Mouse (Mus musculus) G1E-ER4 (cell line): ENCODE measurements around the gene Nvl. TPM values are rescaled to one million over a fixed set of nuclear protein-coding genes. Genes with fewer than 3 reads are reported as not detected.

ENCODE experiments used
- GATA1 ChIP-seq: IDR thresholded peaks from one replicate; pipeline ENCODE4 v1.8.0; 2012; ENCODE audit warnings: low read length, inconsistent platforms
- polyA plus RNA-seq: library from polyadenylated mRNA; stranded (reverse); fragments of >175 nt; gene quantifications from 2 replicates; pipeline ENCODE4 v1.2.3, GENCODE M21; 2012

Gene Nvl
- 2.4 and 3.0 TPM in 2 replicates for polyA plus RNA-seq

DNA sequence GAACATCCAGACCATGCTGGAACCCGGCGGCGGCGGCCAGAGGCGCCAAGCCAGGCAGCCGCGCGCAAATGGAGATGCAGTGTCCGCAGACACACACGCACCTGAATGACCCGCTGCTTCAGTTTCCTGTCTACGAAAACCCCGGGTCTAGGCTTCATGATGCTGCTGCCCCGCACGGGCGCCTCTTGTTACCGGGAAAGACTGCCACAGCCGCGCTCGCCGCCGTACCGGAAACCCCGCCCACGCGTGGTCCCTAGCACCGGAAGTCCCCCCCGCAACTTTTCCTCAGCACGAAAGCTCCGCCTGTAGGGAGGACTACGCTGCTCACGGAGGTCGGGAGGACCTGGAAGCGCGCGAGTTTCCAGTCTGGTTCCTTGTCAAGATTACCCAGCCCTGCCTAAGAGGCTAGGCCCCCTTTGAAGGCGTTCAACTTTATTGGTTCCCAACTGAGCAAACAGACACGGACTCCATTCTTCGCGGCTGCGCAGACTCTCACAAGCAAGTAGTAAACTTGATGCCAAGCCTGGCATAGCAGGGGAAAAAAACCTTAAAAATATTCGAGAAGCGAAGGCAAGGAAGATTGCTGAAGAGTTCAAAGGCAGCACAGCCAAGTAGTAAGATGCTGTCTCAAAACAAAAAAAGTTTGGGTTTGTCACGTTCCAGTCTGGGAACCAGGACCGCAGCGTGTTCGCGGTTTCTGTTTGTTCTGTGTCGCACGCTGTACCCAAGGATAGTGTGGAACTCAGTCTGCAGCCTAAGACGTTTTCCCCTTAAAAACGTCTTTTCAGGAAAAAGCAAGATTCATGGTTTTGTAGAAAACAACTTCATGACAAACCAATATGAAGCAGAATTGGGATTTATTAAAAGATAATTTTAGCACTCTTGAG is at the start of gene Nvl, which contains the start of gene Cnih4:
Gene Nvl, minus strand, starts transcription at position 255 of the 887 bp plus-strand sequence.
Gene Cnih4, plus strand, starts transcription at position 744 of the 887 bp plus-strand sequence.
- TF ChIP-seq GATA1 = no peak

DNA sequence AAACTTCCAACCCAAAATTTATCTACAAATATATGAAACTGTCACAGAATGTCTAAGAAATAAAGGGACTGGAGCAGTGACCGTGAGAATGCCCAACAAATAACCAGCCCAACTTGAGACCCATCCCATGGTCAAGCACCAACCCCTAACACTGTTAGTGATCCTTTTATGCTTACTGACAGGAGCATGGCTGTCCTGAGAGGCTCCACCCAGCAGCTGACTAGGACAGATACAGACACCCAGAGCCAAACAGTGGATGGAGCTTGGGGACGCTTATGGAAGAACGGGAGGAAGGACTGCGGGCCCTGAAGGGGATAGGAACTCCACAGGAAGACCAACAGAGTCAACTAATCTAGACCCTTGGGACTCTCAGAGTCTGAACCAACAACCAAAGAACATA is 44.9 kb upstream of the Nvl start:
- TF ChIP-seq GATA1 = no peak

DNA sequence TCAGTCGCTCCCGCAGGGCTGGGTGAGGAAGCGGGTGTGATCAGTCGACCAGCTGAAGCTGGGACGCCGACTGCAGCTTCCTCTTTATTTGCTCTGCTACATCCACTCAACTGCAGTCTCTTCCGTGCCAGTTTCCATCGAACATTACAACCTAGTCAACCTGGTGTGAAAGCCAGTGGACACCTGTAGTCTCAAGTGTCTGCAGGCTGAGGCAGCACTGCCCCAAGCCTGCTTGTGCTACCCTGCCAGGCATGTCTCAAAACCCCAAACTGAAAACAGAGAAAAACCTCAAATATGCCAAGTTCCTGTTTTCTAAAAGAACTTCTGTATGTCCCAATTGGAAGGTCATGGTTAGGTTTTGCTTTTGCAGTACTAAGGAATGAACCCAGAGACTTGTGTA is 26.2 kb upstream of the Nvl start:
- TF ChIP-seq GATA1 = no peak

DNA sequence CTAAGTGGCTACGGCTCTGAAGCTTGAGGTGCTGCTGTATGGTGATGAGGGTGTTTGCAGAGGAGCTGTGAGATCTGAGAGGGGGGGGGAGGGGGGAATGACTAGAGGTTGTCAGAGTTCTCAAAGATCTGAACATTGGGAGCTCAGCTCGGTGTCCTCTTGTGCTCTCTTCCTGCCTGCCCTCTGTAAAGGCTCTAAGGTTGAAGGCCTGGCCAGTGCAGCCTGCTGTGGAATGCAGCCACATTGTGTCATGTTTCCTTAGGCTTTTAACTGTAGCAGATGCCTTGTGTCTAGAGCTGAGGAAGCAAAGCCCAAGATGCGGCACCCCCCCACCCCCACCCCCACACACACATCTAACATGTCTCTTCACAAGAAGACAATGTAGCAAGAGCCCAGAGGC is 24.4 kb upstream of the Nvl start:
- no peak for TF ChIP-seq GATA1

DNA sequence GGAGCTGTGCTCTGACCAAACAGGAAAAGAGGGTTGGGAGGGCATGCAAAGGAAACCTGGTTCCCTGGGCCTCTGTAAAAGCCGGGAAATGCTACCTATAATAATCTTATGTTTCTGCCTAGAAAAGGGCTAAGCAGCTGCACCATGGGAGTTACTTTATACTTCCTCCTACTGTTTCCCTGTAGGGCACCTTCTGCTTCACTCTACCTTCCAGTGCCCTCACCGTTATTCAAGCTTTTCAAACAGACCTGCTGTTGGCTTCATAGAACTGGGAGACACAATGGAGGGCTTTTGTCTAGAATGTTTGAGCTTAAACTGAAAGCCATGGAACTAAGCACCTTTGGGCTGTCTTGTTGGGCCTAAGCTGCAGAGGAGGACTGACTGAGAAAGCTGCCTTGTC is 23.8 kb upstream of the Nvl start:
- TF ChIP-seq GATA1 = no peak

DNA sequence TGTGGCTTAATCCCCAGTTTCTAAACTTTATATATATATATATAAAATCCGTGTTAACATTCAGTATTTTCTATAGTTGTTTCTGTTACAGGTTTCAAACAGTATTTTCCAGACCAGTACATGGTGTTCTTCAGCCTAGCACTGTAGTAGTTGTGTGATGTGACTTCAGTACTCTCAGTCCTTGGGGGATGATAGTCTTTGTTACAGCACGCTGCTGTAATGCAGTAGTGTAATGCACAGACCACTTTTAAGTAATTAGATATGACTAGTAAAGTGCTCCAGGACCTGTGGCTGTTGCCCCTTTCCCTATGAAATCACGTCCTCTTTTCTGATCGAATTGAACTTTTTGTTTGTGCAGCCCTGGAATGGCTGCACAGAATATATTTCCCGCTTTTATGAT is 7.5 kb upstream of the Nvl start:
- no peak for TF ChIP-seq GATA1

DNA sequence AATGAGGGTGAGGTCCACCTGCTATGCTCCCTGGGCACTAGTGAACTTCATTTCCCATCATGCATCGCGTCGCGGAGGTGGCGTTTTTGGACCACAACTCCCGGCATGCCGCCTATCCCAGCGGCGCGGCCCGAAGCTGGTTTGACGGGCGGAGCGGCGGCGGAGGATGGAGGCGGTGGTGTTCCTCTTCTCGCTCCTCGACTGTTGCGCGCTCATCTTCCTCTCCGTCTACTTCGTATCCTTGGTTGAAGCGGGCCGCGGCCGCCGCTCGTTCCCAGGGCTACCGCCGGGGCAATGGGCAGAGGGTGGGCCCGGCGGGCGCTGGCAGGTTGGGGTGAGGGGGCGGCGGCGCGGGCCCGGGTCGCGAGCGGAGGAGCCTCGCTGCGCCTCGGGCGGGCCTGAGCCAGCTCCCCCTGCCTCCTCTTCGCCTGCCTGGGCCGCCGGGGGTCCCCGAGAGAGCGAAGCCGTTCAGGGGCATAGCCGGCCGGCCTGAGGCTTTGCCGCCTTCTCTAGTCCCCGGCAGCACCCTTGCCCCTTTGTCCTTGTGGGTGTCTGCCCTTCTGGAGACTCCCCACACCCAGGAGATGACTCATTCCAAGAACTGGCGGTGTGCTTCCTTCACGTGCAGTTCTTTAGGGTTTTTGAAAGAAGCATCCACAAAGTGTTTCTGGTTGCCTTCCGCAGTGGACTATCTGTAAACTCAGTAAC is 7.0 kb upstream of the Nvl start:
- TF ChIP-seq GATA1 = no peak

DNA sequence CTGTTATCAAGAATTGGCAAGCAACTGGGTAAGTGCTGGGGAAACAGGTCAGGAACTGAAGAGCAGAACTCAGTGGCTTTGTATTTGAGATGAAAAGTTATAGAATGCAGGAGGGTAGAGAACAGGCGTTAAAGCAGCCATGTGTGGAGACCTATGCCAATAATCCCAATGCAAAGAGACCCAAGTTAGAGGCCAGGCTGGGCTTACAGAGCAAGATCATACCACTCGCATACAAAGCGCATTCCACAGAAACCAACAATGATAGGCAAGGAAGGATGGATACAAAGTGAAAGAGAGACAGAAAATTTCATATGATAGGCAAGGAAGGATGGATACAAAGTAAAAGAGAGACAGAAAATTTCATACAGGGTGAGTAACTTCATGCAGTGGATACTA is 6.4 kb upstream of the Nvl start:
- TF ChIP-seq GATA1 = no peak

DNA sequence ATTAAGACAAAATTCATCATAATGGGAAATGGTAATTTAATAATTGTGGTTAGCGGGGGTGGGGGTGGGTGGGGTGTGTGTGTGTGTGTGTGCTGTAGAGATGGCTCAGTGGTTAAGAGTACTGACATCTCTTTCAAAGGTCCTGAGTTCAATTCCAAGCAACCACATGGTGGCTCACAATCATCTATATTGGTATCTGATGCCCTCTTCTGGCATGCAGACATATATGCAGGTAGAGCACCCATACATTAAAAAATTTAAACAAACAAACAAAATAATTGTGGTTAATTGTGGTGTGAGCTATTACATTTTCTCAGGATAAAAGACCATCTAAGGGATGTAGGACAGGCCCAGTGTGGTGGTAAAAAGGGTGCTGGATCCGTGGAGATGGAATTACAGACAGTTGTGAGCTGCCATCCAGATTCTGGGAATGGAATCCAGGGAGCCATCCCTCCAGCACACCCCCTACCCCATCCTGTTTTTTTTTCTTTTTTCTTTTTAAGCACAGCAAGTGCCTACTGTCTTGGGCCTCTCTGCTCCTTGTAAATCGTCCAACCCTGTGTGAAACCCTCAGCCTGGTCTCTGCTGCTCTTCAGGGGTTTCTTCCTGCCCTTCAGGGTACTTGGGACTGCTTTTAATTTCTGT is 5.5 kb upstream of the Nvl start:
- TF ChIP-seq GATA1 = no peak

DNA sequence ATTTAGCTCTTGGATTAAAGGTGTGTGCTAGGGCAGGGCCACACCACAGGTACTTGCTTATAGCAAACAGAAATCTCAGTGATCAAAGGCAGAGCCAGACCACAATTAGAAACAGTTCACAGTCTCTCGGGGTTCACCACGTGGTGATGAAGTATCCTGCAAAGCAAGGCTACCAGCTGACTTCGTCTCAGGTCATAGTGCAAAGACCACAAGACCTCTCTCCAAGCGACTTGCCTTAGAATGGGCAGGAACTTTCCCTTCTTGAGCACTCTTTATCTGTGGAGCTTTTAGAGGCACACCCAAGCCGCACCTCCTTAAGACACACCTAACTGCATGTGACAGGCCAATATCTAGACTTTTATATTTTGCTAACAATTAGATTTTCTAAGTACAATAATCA is 4.5 kb upstream of the Nvl start:
- TF ChIP-seq GATA1 = no peak

DNA sequence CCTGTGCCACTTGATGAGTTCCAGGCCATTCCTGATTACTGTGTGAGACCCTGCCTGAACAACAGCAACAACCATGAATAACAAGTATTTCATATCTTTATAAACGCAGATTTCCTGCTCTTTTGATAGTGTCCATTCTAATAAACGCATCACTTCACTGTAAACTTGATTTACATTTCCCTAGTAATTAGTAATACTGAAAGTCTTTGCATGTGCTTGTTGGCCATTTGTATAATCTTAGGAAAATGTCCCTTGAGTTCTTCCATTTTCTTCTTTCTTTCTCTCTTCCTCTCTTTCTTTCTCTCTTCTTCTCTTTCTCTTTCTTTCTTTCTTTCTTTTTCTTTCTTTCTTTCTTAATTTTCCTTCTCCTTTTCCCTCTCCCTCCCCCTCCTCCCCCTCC is 2.2 kb upstream of the Nvl start:
- no peak for TF ChIP-seq GATA1

DNA sequence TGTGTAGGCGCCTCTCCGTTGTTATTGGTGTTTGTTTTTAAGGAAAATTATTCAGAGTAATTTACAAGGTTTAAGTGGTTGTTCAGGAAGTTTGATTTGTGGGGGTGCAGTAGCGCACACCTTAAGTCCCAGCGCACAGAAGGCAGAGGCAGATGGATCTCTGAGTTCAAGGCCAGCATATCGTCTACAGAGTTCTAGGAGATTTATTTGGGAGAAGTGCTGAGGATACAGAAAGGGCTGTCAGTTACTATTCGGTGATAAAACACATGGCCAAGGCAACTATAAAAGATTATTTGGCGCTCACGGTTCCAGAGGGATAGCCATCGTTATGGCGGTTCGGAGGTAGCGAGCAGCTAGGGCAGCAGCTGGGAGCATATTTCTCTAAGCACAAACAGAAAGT is 962 bp upstream of the Nvl start:
- TF ChIP-seq GATA1 = no peak

DNA sequence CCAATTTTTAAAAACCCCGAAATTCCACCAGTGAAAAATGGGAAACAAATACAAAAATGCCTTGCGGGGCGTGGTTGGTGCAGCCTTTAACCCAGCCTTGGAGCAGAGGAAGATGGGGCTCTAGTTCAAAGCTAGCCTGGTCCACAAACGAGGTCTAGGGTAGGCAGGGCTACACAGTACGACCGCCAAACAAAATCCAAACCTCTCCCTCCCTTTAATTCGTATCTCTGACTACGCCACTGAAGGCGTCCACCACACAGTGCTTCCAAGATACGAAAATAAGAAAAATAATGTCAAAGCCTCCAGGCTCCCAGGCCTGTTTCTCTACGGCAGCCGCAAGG is 425 bp downstream of the Nvl start:
- TF ChIP-seq GATA1 = no peak

DNA sequence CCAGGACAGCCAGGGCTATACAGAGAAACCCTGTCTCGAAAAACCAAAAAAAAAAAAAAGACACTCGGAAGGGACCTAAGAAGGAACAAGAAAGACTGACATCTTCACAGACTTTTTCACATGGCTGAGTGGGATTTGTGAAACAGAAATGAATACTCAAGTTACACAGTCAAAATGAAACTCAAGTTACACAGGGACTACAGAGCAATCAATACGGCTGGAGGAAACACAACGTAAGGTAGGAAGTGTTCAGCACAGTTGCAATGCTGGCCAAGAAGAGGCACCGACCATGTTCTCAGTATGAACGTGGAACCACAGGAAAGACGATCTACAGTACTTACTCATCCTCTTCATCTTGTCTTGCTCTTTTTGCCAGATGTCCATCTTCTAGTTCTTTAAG is 5.3 kb downstream of the Nvl start:
- TF ChIP-seq GATA1 = no peak

DNA sequence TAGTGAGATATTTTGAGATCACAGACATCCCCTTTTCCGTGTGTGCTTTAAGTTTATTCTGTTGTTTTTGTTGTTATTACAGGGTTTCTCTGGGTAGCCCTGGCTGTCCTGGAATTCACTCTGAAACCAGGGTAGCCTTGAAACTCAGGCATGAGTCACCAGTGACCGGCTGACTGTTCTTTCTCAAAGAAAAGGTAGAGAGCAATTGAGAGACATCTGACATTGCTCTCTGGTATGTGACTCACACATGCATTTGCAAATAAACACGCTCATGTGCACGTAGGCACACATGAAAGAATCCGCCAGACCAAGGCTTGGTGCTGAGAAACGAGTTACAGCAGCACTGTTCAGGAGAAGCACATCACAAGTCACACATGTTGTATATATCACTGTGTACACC is 12.1 kb downstream of the Nvl start:
- TF ChIP-seq GATA1 = no peak

DNA sequence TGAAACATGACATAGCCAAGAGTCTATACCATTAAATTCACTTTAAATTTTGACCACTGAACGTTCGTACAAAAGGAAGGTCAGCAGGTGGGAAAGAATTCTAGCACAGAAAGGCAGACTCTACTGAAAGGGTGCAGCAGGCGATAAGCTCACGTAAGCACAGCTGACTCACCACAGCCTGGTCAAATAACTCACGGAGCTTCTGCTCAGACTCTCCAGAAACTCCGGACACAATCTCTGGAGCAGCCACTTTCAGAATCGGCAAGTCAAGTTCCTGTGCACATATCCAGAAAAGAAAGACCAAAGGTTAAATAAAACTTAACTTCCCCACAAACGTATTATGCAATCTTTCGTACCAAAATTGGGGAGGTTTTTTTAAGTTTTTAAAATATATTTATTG is 17.2 kb downstream of the Nvl start:
- TF ChIP-seq GATA1 = no peak
